Mouse (Mus musculus): Measurements from ENCODE around the gene Fam76b.

Gene Fam76b

DNA sequence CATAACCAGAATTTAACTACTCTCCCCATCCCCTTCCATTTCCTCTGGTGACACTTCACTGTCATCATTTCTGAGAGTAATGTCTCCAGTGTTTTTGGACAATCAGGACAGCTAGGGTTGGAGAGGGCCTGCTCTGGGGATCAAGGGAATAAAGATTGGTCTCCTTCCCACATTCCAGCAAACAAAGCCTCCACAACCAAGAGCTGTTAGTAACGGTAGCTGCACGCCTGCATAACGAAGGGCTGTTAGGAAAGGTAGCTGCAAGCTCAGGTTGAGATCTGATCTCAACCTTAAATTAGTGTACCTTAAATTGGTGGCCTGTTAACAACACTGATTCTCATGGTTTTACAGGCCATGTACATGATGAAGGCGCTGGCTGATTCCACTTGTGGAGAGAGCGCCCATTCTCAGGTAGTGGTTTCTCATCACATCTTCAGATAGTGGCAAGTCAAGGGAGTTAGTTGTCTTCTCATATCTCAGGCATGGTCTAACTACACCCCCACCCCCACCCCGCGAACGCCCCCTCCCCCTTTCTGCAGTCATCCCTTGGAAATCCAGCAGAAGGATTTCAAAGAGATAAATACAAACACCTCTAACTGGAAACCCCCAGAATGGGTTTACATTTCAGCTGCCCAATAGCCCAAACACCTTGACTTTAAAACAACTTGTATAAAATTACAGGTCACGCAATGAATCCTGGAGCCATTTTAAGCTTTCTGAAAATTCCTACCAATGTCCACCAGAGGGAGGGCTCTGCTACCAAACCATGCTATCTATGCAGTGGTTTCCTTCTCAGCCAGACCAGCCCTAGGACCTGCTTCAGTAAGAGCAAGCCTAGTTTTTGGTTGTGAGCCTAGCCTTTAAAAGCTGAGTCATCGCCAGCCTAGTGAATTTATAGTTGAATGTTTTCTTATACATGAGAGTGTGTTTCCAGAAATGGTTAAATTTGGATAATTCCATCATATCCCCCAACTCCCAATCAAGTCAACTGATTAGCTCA lies 21.3 kb downstream of the Fam76b start:
- TF ChIP-seq GATA4 (IDR thresholded peaks at IDR 0.05; ENCODE audit: insufficient replicate concordance, low read length): no peak

DNA sequence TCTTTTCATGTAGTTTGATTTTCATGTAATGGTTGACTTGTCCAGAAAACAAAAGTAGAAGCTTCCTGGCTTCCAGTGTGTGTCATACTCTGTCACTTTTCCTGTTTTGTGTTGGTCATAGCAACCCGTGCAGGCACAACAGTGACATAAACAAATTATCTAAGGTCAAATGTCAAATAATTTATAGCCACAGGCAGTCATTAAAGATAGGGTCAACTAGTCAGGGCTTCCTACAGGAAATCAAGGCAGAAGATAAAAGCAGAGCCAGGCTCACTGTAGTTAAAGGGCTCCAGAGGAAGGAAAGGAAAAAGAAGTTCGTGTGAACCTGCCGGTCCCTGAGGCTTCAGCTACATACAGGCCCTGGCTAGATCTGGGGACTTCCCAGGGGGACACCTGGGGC lies 26.4 kb downstream of the Fam76b start:
- peak; percentile 74; the same call in 1 of the 2 replicates for TF ChIP-seq GATA4 (IDR thresholded peaks at IDR 0.05; ENCODE audit: insufficient replicate concordance, low read length)

DNA sequence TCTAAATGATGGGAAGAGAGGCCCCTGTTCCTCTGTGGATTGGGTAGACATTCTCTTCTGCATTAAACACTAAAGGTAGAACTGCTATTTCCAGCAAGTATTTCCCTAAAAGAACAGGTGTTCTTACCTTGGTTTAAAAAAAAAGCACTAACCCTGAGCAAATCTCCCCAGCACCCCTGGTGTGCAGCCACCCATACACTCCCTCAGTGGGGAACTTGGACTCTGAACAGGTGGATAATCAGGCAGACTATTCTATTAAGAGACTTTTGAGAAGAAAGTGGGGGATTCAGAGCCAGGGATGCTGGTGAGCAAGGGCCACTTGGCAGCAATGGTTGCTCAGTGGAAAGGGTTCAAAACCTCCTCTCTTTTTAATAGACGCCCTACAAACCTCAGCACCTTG lies 28.7 kb downstream of the Fam76b start:
- TF ChIP-seq GATA4 (IDR thresholded peaks at IDR 0.05; ENCODE audit: insufficient replicate concordance, low read length): no peak

DNA sequence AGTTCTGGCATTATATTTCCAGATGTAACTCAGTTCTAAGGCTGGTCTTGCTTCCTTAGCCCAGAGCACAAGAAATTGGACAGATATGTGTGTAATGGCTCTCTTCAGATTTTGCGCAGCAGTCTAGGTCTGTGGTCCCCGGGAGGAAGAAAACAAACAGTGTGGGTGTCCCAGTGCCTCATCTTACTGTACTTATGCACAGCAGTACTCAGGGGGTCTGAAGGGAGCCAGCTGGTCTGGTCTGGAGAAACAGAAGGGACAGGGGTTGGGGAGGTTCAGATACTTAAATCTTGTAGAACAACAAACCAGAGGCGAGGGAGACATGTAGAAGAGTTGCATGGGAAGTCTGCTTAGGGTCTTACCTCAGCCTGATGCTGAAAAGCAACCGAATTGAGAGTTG lies 29.3 kb downstream of the Fam76b start:
- no peak for TF ChIP-seq GATA4 (IDR thresholded peaks at IDR 0.05; ENCODE audit: insufficient replicate concordance, low read length)

DNA sequence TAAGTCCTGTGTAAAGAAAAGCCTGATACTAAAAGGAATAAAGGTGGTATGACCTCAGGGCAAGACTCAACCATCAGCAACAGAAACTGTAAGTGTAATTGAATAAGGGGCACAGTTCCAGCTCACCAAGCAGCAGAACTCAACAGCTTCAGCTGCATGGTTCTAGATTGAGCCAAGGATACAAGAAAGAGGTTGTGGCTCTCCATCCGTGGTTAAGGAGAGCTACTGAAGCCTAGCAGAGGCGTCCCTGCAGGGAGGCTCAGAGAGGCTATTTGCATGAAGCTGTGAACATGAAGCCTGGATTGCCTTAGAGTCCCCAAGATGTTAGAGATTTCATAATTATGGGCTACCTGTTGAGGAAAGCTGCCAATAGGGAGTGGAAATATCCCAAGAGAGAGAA lies 40.1 kb downstream of the Fam76b start:
- no peak for TF ChIP-seq GATA4 (IDR thresholded peaks at IDR 0.05; ENCODE audit: insufficient replicate concordance, low read length)

DNA sequence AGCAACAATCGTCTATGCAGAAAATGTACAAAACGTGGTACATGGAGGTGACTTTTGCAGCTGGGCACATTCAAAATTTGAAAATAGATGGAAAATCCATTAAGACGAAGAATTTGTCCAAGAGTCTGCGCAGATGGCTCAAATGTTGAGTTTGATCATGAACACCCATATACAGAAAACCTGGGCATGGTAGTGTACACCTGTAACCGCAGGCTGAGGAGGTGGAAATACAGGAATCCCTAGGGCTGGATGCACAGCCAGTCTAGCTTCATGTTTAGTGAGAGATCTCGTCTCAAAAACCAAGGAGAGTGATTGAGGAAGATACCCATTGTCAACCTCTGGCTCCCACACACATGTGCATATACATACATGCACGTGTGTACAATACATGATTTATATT lies 44.1 kb downstream of the Fam76b start:
- no peak for TF ChIP-seq GATA4 (IDR thresholded peaks at IDR 0.05; ENCODE audit: insufficient replicate concordance, low read length)

DNA sequence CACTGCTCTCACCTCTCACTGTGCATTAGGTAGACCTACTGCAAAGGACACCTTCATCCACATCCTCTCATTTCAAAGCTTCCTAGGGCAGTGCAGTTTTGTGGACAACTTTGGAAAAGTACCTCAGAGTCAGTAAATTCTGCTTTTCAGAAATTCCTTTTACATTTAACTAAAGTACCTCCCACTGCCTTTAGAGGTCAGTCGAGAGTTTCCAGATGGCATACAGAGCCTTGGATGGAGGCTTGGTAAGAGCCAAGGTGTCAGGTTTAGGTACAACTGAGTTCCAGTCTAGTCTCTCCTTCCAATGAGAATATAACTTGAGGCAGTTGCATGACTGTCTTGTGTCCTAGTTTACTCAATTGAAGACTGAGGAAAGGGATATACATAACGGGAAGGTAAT lies 46.8 kb downstream of the Fam76b start:
- no peak for TF ChIP-seq GATA4 (IDR thresholded peaks at IDR 0.05; ENCODE audit: insufficient replicate concordance, low read length)

DNA sequence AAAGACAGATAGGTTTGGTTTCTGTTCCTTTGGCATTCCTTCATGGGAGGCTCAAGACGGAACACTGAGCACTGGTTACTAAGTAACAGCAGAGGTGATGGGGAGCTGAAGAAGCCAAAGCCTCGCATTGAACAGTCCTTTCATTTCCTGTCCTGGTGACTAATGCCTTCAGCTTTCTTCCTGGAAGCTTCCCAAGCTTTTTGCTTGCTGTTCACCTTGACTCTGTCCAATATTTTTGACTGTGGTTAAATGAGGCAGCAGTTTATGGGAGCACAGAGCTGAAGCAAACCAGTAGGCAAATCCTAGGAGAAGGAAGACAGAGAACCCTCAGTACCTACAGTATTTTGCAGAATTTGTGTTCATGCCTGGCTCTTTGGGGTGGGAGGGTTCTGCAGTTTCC lies 47.8 kb downstream of the Fam76b start:
- TF ChIP-seq GATA4 (IDR thresholded peaks at IDR 0.05; ENCODE audit: insufficient replicate concordance, low read length): no peak

DNA sequence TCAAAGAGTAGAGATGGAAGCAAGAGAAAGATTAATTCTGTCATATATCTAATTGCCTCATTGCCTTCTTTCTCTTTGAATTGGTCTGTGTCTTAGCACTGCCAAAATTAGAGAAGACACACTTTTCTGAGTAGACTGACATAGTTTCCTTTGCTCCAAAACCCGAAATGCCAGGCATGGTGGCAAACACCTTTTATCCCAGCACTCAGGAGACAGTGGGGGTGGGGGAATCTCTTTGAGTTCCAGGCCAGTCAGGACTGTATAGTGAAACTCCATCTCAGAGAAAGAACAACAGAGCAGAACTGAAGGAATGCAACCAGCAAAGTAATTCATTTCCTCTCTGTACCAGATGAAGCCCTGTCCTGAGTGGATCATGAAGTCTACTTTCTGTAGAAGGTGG lies 53.2 kb downstream of the Fam76b start:
- no peak for TF ChIP-seq GATA4 (IDR thresholded peaks at IDR 0.05; ENCODE audit: insufficient replicate concordance, low read length)

DNA sequence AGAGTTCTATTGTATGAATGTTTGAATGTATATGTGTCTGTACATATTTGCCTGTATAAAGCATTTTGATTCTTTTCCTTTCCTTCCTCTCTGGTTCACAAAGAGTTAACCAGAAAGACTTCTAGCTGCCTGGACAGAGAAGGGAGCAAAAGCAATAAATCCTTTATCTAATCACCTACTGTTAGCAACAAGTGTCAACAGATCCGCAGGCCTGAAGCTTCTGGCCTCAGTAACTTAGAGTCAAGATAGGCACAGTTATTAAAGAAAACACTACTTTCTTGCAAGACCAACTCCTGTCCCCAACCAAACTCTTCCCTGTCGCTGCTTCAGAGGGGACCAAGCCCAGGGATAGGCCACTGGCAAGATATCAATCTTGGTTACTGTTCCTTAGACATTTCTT lies 55.0 kb downstream of the Fam76b start:
- TF ChIP-seq GATA4 (IDR thresholded peaks at IDR 0.05; ENCODE audit: insufficient replicate concordance, low read length): no peak

DNA sequence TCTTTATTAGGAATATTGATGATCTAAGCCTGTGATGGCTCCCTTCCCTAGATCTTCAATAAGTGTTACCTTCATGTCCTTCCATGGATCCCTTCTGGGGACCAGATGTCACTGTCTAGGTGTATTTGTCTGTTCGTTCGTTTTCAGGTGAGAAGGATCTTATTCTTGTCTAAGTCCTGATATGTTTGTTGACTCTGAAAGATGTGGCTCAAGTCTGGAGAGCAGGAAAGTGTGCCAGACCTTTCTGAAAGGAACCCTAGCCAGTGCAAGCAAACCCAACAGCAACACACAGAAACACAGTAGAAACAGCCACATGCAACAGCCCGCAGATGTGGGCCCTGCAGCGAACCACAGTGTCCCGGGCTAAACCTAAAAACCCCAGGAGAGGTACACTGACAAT lies 61.5 kb downstream of the Fam76b start:
- TF ChIP-seq GATA4 (IDR thresholded peaks at IDR 0.05; ENCODE audit: insufficient replicate concordance, low read length): no peak

DNA sequence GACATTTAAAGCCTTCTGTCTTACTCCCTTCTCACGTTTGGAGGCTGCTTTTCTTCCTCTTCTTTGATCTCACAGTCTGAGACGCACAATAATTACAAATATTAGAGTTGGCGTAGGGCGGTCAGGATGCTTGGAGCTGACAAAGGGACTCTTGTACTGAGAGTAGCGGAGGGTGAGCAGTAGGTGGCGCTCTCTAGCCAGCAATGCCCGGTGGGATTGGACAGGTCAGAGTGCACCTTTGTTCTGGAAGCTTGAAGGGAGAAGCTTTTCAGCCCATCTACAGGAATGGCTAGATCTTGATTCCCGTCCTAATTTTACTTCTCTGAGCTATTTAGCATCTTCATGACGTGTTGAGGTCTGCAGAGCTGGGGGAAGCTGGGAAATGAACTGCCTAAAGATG lies 62.1 kb downstream of the Fam76b start:
- no peak for TF ChIP-seq GATA4 (IDR thresholded peaks at IDR 0.05; ENCODE audit: insufficient replicate concordance, low read length)

DNA sequence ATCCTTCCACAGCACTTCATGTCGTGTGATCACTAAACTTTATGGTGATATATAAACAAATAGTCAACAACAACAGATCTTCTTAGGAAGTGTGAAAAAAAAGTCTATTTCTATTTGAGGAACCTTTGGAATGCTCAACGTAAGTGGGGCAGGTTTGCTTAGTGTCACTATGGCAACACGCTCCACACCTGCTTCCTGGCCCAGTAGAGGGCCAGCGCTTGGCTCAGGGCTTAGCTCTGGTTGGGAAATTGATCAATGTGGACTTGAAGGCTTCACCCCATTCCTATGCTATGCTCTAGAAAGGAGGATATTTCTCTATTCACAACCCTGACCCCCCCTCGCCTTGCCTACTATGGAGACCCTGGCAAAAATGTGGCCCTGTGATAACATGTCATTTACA lies 62.7 kb downstream of the Fam76b start:
- TF ChIP-seq GATA4 (IDR thresholded peaks at IDR 0.05; ENCODE audit: insufficient replicate concordance, low read length): no peak

DNA sequence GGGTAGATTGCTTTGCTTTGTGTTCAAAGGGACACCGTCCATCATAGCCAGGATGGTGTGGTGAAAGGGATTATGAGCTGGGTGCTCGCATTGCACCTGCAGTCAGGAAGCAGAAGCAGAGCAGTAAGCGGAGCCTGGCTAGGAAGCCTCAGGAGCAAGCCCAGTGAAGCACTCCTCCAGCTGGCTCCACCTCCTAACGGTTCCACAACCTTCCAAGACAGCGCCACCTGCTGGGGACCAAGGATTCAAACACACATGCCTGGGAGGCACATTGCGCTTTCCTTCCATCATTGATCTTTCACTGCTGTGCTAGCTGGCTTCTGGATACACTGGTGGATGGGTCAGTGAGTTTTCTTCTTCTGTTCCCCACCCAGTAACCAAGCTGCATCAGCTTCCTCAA lies 64.4 kb downstream of the Fam76b start:
- TF ChIP-seq GATA4 (IDR thresholded peaks at IDR 0.05; ENCODE audit: insufficient replicate concordance, low read length): no peak

DNA sequence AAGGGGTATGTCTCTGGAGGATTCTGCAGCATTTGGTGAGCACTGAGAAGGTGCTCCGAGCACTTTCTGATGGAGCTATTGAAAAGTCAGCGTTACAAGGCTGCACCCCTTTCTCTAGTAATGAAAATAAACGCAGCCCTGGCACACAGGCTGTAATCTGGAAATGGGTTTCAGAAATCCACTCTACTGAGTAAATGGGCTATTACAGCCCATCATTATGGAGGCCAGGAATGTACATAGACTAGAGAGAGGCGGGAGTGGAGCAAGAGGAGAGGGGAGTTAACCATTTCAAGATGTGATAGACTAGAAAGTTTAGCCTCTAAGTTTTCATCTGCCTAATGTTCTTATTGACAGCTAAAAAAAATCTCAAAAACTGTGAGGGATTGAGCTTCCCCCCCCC lies 65.5 kb downstream of the Fam76b start:
- TF ChIP-seq GATA4 (IDR thresholded peaks at IDR 0.05; ENCODE audit: insufficient replicate concordance, low read length): no peak

DNA sequence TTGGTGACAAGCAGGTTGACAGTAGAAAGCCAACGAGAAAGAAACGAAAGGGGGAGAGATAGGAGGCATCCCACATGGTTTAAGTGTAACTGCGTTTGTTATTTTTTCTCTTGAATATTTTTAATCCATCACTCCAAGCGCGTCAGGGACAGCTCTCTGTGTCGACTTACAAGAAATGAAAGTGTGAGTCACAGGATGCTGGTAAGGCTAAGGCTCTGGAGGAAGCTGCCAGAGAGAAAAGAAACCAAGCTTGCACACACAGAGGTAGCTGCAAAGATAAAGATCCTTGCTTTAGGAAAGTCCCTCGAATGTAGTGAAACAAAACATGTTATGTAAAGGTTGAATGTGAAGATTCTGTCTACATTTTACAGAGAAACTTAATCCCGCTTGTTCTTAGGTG lies 67.0 kb downstream of the Fam76b start:
- TF ChIP-seq GATA4 (IDR thresholded peaks at IDR 0.05; ENCODE audit: insufficient replicate concordance, low read length): no peak

DNA sequence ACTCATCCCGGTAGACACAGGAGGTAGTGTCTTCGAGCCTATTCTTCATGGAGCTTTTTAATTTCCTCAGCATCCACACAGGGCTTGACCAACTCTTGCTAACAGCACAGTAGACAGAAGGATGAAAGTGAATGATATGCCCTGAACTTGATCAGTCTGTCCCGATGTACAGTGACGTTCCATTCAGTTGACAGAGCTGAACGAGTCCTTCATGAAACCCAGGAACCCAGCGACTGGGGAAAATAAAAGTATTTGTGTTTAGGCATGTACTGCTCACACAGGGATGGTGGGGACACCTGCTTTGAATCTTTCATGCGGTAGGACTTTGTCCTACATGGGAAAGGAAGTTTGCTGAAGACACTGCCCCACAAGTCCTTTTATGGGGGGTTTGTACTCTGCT lies 67.4 kb downstream of the Fam76b start:
- TF ChIP-seq GATA4 (IDR thresholded peaks at IDR 0.05; ENCODE audit: insufficient replicate concordance, low read length): no peak

Data from liver, adult (tissue).